Mouse (Mus musculus) leukemia stem cell, adult 10-12 weeks (primary cell): Measurements from ENCODE around the gene Atp10a. TPM values are rescaled to one million over a fixed set of nuclear protein-coding genes. Genes with fewer than 3 reads are reported as not detected.

Experiments used
- polyA plus RNA-seq: library from polyadenylated mRNA; stranded (reverse); fragments of >175 nt; gene quantifications from 2 replicates; pipeline ENCODE4 v1.2.3, GENCODE M21; 2012; ENCODE audit warnings: low replicate concordance

Atp10a gene
- polyA plus RNA-seq: 2.4 and 12.7 TPM in 2 replicates

GRCm38 (mm10) chr7:58655866-58656265 is at the start of gene Atp10a:
Gene Atp10a, plus strand, starts transcription at chr7:58656166.

